Mouse (Mus musculus) liver, adult 2 months (tissue): ENCODE measurements around the gene Rnf157.

Experiments used
- CTCF ChIP-seq: fragments of 200-500 bp; IDR thresholded peaks from 2 replicates; pipeline ENCODE4 v1.5.1; 2011; ENCODE audit warnings: low read depth, low read length, control low read depth
- POLR2A ChIP-seq: fragments of 200-500 bp; IDR thresholded peaks from 2 replicates; pipeline ENCODE4 v1.6.1; 2011; ENCODE audit warnings: low read length, control low read depth; ENCODE audit not compliant: insufficient read depth; ENCODE audit errors: extremely low read depth

- TF ChIP-seq CTCF (no peak), POLR2A (no peak)
These were observed 18.7 kb upstream of the Rnf157 start for GRCm38 (mm10) chr11:116431428-116432077.
